Mouse (Mus musculus): ENCODE measurements around the gene Blcap. TPM values are rescaled to one million over a fixed set of nuclear protein-coding genes. Genes with fewer than 3 reads are reported as not detected.

The Blcap gene
- polyA plus RNA-seq, 1 experiment from 2014 or later = 54.2 TPM

DNA sequence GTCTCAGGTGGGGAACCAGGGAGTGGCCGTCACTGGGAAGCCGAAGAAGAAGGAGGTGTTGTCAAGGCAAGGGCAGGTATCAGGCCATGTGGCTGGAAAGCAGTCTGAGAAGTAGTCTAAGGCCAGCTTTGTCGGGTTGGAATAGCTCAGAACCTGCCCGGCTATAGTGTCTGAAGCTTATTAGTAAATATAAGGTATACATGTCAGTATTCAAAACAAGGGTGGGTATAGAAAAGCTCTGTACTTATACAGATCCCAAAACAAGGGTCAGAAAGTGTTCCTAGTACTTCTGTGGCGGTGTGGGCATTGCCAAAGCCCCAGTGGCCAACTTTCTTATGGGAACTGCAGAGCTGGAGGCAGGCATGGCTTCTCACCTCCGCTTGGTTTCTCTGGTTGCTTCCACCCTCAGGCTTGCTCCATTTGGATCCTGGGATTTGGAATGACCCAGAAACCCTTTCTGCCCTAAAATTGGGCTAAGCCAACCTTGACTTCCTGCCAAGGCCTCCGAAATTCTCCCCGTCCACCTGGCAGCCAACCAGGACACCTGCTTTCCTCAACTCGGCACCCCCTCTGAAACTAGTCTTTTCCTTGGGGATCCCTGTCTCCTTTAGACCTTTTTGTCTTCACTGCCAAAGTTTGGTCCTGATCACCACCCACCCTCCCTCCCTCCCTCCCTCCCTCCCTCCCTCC, 1.1 kb downstream of the Blcap start:
- WGBS = 62% methylated on average over 9 of the region's 9 CpGs
- ATAC-seq (ENCODE audit: insufficient number of reproducible peaks, low FRiP score, low TSS enrichment, low read depth) = no peak

DNA sequence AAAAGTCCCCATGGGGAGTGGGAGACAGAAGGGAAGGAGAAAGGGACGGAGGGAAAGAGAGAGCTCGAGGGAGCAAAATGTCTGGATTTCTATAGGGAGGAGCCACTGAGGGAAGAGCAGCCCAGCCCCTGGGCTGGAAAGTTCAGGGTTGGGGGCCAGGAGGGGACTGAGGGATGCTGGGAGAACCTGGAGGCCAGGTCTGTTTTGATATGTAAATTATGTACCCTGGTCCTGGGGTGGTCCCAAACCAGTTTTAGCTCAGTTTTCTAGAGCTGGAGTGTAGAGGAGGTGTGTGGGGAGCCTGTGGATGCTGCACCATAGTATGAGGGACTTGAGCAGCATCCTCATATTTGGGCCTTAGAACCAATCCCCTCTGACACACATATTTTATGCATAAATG, 2.2 kb downstream of the Blcap start:
- H3K9me3 ChIP-seq (replicated peaks) = no peaks in the 10 kb centered on the region
- H3K27me3 ChIP-seq = no peaks in the 10 kb centered on the region
- peaks cover 23% of the 10 kb centered on the region for H3K4me1 ChIP-seq
- H3K36me3 ChIP-seq = no peaks in the 10 kb centered on the region
- H3K4me2 ChIP-seq (replicated peaks) = no peak overlapping the region
- H3K27ac ChIP-seq (replicated peaks) = no peak overlapping the region
- 36% methylated on average over 2 of the region's 2 CpGs for WGBS
- no peak overlapping the region for H3K4me3 ChIP-seq (replicated peaks)
- no peak overlapping the region for H3K9ac ChIP-seq
- no peak for ATAC-seq (ENCODE audit: insufficient number of reproducible peaks, low FRiP score, low TSS enrichment, low read depth)

More for the DNA sequence above, 1.1 kb downstream of the Blcap start:
- Histone ChIP-seq H3K9me3 (replicated peaks) (no peaks in the 10 kb centered on the region), H3K27ac (replicated peaks) (no peak overlapping the region), H3K4me1 (peaks cover 16% of the 10 kb centered on the region), H3K4me2 (replicated peaks) (no peak overlapping the region), H3K9ac (no peak overlapping the region), H3K4me3 (replicated peaks) (no peak overlapping the region), H3K27me3 (no peaks in the 10 kb centered on the region), H3K36me3 (no peaks in the 10 kb centered on the region)

DNA sequence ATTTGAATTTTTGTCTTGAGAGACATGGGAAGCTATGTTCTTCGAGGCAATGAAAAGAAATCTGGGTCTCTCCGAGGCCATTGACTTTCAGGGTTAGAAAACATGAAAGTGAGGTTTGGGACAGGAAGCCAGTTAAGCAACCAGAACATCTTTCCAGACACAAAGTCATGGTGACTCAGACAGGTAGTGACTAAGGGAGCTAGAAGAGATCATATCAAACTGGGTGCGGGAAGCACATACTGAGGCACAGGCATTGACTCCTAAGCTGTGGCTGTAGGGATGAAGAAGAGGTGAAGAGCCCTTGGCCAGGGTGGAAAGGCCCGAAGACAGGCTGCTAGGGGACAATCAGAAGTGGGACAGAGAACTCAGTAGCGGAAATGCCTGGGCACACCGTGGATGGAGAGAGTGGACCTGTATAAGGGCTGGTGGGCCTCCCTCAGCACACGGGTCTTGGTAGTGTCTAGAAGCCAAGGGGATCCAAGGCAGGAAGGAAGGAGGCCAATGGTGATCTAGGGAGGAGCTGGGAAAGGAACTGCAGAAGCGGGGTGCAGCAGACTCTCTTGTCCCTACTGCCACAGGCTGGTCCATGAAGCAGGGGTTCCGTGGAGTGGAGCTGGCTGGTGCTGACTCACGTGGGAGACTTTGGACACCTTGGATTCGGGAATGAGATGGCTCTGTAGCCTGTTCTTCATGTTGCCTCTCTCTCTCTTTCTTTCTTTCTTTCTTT, 3.7 kb downstream of the Blcap start:
- Histone ChIP-seq H3K4me3 (replicated peaks) (peak overlapping the region; percentile 100), H3K9ac (no peak overlapping the region), H3K36me3 (0 out of 2 replicates have a peak, but pooled peaks cover 9% of the 10 kb centered on the region), H3K9me3 (replicated peaks) (no peaks in the 10 kb centered on the region), H3K27me3 (no peaks in the 10 kb centered on the region), H3K4me2 (replicated peaks) (peak overlapping the region; percentile 83), H3K4me1 (peaks cover 25% of the 10 kb centered on the region), H3K27ac (replicated peaks) (peak overlapping the region; percentile 97)
- 83% methylated on average over 11 of the region's 11 CpGs for WGBS
- no peak for ATAC-seq (ENCODE audit: insufficient number of reproducible peaks, low FRiP score, low TSS enrichment, low read depth)

DNA sequence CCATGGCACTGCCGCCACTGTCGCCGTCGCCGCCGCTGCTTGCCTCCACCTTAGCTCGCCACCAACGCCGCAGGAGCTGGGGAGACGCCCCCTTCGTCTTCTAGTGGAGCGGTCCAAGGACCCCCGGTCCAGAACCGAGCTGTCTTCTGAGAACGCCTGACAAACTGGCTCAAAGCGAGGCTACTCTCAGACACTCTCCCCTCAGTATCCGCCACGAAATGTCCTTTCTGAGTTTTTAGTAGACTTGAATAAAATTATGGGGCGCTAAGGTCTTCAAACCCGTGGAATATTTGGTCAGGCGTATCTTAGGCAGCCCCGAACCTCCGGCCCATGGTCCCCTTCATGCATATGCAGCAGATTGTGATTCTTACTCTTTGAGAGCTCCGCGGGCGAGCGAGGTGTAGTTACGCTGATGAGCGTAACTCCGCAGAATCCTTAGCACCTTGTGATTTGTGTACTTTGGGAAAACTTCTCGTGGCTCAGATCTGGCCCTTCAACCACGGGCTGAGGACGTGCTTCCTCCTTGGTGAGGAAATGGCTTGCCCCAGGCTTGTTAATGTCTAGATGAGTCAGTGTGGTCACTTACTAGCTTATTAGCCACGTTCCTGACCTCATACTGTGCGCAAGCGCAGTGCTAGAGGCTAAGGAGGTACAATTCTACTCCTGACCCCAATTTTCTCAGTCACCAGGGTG, 4.7 kb downstream of the Blcap start:
- H3K9me3 ChIP-seq (replicated peaks) = peaks cover 6% of the 10 kb centered on the region; the same call in 1 of the 2 replicates
- WGBS = under 1% methylated on average over 36 of the region's 36 CpGs
- ATAC-seq (ENCODE audit: insufficient number of reproducible peaks, low FRiP score, low TSS enrichment, low read depth) = peak; percentile 81

DNA sequence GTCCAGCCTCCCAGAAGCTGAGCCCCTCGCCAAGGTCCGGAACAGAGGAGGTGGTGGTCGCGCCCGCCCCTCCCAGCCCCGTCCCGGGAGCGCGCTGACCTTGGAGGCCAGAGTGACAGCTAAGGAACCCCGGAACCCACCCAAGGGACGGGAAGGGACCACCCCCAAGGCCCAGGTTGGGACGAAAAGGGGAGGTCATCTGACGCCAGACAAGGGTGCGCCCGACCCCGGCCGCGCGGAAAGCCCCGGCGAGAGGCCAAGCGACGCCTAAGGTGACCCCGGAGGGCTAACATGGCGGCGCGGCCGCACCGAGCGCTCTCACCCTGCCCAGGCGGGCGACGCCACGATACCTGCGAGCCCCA, 5.2 kb downstream of the Blcap start:
- peak overlapping the region; percentile 92 for H3K9ac ChIP-seq
- H3K4me3 ChIP-seq (replicated peaks) = peak overlapping the region; percentile 100
- peaks cover 36% of the 10 kb centered on the region for H3K4me1 ChIP-seq
- H3K27ac ChIP-seq (replicated peaks) = peak overlapping the region; percentile 97
- peak overlapping the region; percentile 83 for H3K4me2 ChIP-seq (replicated peaks)
- H3K36me3 ChIP-seq = peaks cover 24% of the 10 kb centered on the region
- 0% methylated on average over 27 of the region's 35 CpGs for WGBS
- no peaks in the 10 kb centered on the region for H3K27me3 ChIP-seq
- peak; percentile 20; the same call in 1 of the 2 replicates for ATAC-seq (ENCODE audit: insufficient number of reproducible peaks, low FRiP score, low TSS enrichment, low read depth)
- H3K9me3 ChIP-seq (replicated peaks) = peaks cover 6% of the 10 kb centered on the region; the same call in 1 of the 2 replicates

More for the DNA sequence above, 4.7 kb downstream of the Blcap start:
- Histone ChIP-seq H3K27ac (replicated peaks) (peak overlapping the region; percentile 97), H3K36me3 (peaks cover 19% of the 10 kb centered on the region), H3K4me2 (replicated peaks) (peak overlapping the region; percentile 83), H3K4me1 (peaks cover 32% of the 10 kb centered on the region), H3K9ac (peak overlapping the region; percentile 92), H3K27me3 (no peaks in the 10 kb centered on the region), H3K4me3 (replicated peaks) (peak overlapping the region; percentile 100)

DNA sequence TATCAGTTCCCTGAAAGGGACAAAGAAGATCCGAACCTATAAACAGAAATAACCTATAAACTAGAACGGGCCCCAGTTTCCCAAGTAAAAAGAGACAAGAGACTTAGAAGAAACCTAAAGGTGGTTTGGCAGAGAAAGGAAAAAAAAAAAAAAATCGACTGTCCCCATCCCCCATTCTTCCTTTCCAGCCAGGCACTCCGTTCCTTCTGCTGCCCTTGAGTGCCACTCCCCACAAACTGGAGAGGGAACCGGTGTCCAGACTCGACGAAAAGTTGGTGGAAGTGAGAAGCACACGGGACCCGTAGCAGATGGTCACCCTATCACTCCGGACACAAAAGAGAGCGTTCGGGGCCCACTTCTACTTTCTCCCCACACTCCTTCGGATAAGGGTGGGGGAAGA, 5.6 kb downstream of the Blcap start:
- peak overlapping the region; percentile 100 for H3K4me3 ChIP-seq (replicated peaks)
- H3K27ac ChIP-seq (replicated peaks) = peak overlapping the region; percentile 97; the same call in 1 of the 2 replicates
- peaks cover 36% of the 10 kb centered on the region for H3K4me1 ChIP-seq
- ATAC-seq (ENCODE audit: insufficient number of reproducible peaks, low FRiP score, low TSS enrichment, low read depth) = no peak
- H3K27me3 ChIP-seq = no peaks in the 10 kb centered on the region
- H3K4me2 ChIP-seq (replicated peaks) = peak overlapping the region; percentile 83
- H3K9ac ChIP-seq = peak overlapping the region; percentile 92
- H3K36me3 ChIP-seq = peaks cover 24% of the 10 kb centered on the region
- H3K9me3 ChIP-seq (replicated peaks) = peaks cover 6% of the 10 kb centered on the region; the same call in 1 of the 2 replicates
- 7% methylated on average over 13 of the region's 13 CpGs for WGBS

DNA sequence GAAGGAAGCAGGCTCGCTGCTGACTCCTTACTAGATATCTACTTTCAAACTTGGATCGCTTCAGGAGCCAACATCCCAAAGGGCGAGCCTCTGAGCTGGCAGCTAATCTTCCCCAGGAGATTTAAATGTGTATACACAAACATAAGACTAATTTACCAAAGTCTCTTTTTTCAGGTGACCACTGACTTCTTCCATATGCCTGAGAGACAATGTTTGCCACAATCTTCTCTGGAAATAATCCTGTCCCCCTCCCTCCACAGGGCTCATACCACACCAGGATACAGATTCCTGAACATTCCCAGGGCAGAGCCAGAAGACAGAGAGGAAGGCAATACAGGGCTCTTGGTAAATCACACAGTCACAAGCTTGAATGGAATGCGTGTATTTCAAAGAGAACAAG, 6.4 kb downstream of the Blcap start:
- H3K27me3 ChIP-seq = no peaks in the 10 kb centered on the region
- no peak overlapping the region for H3K27ac ChIP-seq (replicated peaks)
- peak overlapping the region; percentile 83 for H3K4me2 ChIP-seq (replicated peaks)
- H3K36me3 ChIP-seq = peaks cover 25% of the 10 kb centered on the region
- H3K9ac ChIP-seq = no peak overlapping the region
- H3K4me1 ChIP-seq = peaks cover 36% of the 10 kb centered on the region
- H3K9me3 ChIP-seq (replicated peaks) = peaks cover 6% of the 10 kb centered on the region; the same call in 1 of the 2 replicates
- peak overlapping the region; percentile 100; the same call in 1 of the 2 replicates for H3K4me3 ChIP-seq (replicated peaks)
- 54% methylated on average over 4 of the region's 4 CpGs for WGBS
- no peak for ATAC-seq (ENCODE audit: insufficient number of reproducible peaks, low FRiP score, low TSS enrichment, low read depth)

DNA sequence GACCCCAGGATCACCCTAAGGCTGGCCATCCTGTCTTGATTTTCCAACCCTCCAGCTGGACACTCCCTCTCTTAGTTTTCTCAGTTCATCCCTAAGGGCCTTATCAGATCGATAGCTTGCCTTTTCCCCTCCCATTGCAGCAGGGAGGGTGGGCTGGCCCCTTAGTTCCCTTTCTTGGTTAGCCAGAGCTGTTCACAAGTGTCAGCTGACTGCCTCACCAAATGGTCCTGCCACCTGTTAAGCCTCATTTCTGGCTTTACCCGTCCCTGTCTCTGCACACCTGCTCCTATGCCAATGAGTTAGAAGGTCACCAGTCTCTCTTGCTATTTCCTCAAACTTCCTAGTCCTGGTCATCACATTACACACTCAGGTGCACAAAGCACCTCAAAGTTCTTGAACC, 8.0 kb downstream of the Blcap start:
- Histone ChIP-seq H3K27ac (replicated peaks) (no peak overlapping the region), H3K27me3 (no peaks in the 10 kb centered on the region), H3K9me3 (replicated peaks) (peaks cover 9% of the 10 kb centered on the region; the same call in 1 of the 2 replicates), H3K9ac (no peak overlapping the region), H3K4me3 (replicated peaks) (no peak overlapping the region), H3K4me1 (peaks cover 41% of the 10 kb centered on the region), H3K36me3 (peaks cover 35% of the 10 kb centered on the region), H3K4me2 (replicated peaks) (no peak overlapping the region)
- WGBS = 57% methylated on average over 2 of the region's 2 CpGs
- ATAC-seq (ENCODE audit: insufficient number of reproducible peaks, low FRiP score, low TSS enrichment, low read depth) = no peak

DNA sequence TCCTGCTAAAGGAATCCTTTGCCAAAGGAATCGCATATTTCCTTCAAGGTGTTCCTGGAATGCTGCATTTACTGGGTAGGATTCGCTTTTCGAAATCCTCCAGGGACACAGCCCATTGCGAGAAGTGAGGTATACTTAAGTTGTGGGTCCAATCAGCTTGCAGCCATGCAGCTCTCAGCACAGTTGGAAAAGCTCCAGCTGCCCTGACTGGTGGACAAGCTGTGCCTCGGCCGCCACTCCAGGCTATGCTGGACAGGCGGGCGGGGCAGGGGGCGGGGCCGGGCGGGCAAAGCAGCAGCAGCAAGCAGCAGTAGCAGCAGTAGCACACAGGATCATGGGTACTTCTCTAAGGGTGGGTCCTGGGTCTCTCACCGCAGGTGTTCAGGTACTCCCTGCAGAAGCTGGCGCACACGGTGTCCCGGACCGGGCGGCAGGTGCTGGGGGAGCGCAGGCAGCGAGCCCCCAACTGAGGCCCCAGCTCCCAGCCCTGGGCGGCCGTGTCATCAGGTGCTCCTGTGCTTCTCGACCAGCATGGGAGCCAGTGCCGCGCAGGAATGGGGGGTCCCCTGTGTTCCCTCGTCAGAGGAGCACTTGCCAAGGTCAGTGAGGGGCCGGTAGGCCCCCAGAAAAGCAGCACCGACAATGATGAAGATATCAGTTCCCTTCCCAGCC, 9.8 kb downstream of the Blcap start:
- Histone ChIP-seq H3K4me1 (peaks cover 39% of the 10 kb centered on the region), H3K9ac (no peak overlapping the region), H3K4me3 (replicated peaks) (peak overlapping the region; percentile 28), H3K27ac (replicated peaks) (no peak overlapping the region), H3K36me3 (peaks cover 52% of the 10 kb centered on the region), H3K4me2 (replicated peaks) (peak overlapping the region; percentile 68), H3K27me3 (no peaks in the 10 kb centered on the region), H3K9me3 (replicated peaks) (peaks cover 9% of the 10 kb centered on the region; the same call in 1 of the 2 replicates)
- 52% methylated on average over 27 of the region's 27 CpGs for WGBS
- peak; percentile 49 for ATAC-seq (ENCODE audit: insufficient number of reproducible peaks, low FRiP score, low TSS enrichment, low read depth)

DNA sequence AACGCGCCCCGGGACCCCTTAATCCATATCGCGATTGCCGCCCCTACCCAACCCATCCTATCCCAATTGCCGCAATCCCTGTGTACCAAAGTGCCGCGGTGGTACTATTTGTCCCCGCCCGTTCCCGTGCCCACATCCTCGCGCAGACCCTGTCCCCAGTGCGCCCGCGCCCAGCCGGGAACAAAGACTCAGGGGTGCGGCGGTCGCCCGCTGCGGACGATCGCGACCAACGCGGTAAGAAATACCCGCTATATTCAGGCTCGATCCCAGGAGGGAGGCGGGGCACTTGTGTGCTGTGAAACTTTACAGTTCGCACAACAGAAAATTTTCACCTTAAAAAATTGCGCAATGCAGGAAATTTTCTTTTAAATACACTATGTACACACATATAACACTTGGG, 10.8 kb downstream of the Blcap start:
- no peak for ATAC-seq (ENCODE audit: insufficient number of reproducible peaks, low FRiP score, low TSS enrichment, low read depth)
- peak overlapping the region; percentile 47 for H3K4me3 ChIP-seq (replicated peaks)
- H3K9me3 ChIP-seq (replicated peaks) = peaks cover 9% of the 10 kb centered on the region; the same call in 1 of the 2 replicates
- H3K27ac ChIP-seq (replicated peaks) = no peak overlapping the region
- H3K9ac ChIP-seq = peak overlapping the region; percentile 23; the same call in 1 of the 2 replicates
- no peaks in the 10 kb centered on the region for H3K27me3 ChIP-seq
- H3K36me3 ChIP-seq = peaks cover 54% of the 10 kb centered on the region
- H3K4me1 ChIP-seq = peaks cover 46% of the 10 kb centered on the region
- peak overlapping the region; percentile 68 for H3K4me2 ChIP-seq (replicated peaks)
- WGBS = 47% methylated on average over 33 of the region's 33 CpGs

Measured in embryonic facial prominence, embryonic 15.5 days (tissue).